Mouse (Mus musculus) testis, adult 2 months (tissue): ENCODE measurements at regions not wholly inside any gene's neighbourhood (a gene's known extent, or its start where the extent isn't known, plus 50 kb on each side); places are given as distances from the start of the nearest gene placed in this dataset.

Experiments used
- H3K27ac ChIP-seq: fragments of 200-500 bp; 2 replicates; pipeline ENCODE4 v1.5.1; 2012; ENCODE audit warnings: low read depth, low read length; ENCODE audit not compliant: control insufficient read depth, insufficient read depth
- H3K27me3 ChIP-seq: fragments of 200-500 bp; 2 replicates; pipeline ENCODE4 v1.6.1; 2012; ENCODE audit warnings: mild to moderate bottlenecking, low read length, moderate library complexity; ENCODE audit not compliant: control insufficient read depth, insufficient read depth
- H3K36me3 ChIP-seq: fragments of 200-500 bp; 2 replicates; pipeline ENCODE4 v1.6.1; 2012; ENCODE audit warnings: mild to moderate bottlenecking, low read length; ENCODE audit not compliant: control insufficient read depth, insufficient read depth
- H3K4me1 ChIP-seq: fragments of 200-500 bp; 2 replicates; pipeline ENCODE4 v1.6.1; 2012; ENCODE audit warnings: low read length; ENCODE audit not compliant: control insufficient read depth, insufficient read depth
- H3K4me3 ChIP-seq: fragments of 200-500 bp; 2 replicates; pipeline ENCODE4 v1.5.1; 2012; ENCODE audit warnings: low read depth, mild to moderate bottlenecking, low read length, moderate library complexity, mixed read lengths; ENCODE audit not compliant: control insufficient read depth
- CTCF ChIP-seq: fragments of 200-500 bp; IDR thresholded peaks from 2 replicates; pipeline ENCODE4 v1.5.1; 2012; ENCODE audit warnings: low read depth, mild to moderate bottlenecking, inconsistent platforms, low read length, moderate library complexity; ENCODE audit not compliant: control insufficient read depth, insufficient read depth, insufficient replicate concordance
- POLR2A ChIP-seq: fragments of 200-500 bp; IDR thresholded peaks from 2 replicates; pipeline ENCODE4 v1.6.1; 2012; ENCODE audit warnings: low read depth, mild to moderate bottlenecking, inconsistent platforms, low read length, moderate library complexity; ENCODE audit not compliant: control insufficient read depth

GRCm38 (mm10) chr17:83035574-83035918 lies 179.5 kb upstream of the Pkdcc start:
- no peak for TF ChIP-seq POLR2A
- no peak for TF ChIP-seq CTCF

DNA sequence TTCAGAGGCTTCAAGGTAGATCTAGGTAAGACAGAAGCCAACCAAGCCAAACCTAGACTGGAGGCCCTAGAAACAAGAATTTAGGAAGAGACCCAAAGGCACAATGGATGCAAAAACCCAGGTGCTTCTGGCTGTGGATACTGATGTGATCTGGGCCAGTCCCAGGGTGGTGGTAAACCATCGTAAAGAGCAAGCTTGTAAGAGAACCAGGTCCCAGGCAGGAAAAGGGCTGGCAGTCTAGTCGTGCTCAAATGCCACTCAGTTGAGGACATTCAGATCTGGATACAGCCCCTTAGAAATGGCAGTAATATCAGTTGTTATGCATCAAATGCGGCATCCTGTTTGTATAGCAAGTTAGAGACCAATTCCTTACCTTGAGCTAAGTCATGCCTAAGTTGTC lies 175.5 kb upstream of the Pkdcc start:
- H3K27me3 ChIP-seq: no peaks in the 10 kb centered on the region
- no peak overlapping the region for H3K27ac ChIP-seq
- H3K36me3 ChIP-seq: no peaks in the 10 kb centered on the region
- TF ChIP-seq CTCF: no peak
- no peak for TF ChIP-seq POLR2A
- peaks cover 9% of the 10 kb centered on the region for H3K4me1 ChIP-seq
- H3K4me3 ChIP-seq: no peak overlapping the region

More at GRCm38 (mm10) chr17:83035574-83035918, 179.5 kb upstream of the Pkdcc start:
- Histone ChIP-seq H3K27ac (no peak overlapping the region), H3K27me3 (no peaks in the 10 kb centered on the region), H3K36me3 (no peaks in the 10 kb centered on the region), H3K4me1 (no peaks in the 10 kb centered on the region), H3K4me3 (no peak overlapping the region)

DNA sequence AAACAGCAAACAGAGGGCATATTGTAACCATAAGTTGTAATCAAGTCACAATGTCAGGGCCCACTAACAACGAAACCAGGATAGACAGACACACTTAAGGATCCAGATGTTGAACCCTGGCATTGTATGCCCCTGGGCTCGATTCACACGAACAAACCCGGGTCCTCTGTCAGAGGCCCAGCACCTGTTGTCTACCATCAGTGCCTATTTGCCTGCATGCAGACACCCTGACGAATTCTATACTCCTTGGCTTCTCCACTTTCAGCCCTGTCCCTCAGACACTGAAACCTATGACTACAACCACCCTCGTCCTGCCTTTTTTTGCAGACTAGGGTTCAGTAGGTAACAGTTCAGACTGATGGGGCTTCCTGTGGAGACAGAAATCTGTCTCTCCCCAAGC lies 170.6 kb upstream of the Pkdcc start:
- Histone ChIP-seq H3K4me3 (no peak overlapping the region), H3K27me3 (no peaks in the 10 kb centered on the region), H3K36me3 (no peaks in the 10 kb centered on the region), H3K4me1 (peaks cover 9% of the 10 kb centered on the region), H3K27ac (no peak overlapping the region)
- TF ChIP-seq POLR2A: no peak
- TF ChIP-seq CTCF: no peak

DNA sequence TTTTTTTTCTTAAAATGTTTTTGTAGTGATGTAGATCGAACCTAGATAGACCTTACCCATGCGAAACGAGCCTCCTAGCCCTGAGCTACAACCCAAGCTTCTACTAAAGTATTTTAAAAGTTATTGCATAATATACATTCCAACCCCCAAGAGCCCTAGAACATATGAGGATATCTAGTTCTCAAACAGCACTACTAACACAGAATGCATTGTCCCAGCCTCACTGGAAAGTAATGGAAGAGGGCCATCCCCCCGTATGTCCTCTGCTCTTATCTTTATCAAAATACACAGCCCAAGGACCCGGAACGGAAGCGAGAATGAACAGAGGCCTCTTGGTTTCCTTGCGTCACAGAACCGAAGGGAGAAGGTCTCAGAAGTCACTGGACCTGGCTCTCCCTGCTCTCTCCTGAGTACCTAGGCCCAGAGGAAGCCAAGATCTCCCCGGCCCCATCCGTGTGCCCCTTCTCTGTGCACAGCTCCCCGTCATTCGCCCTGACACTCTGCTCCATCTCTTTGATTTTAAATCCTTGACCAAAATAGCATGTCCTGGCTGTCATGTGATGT lies 165.0 kb upstream of the Pkdcc start:
- Histone ChIP-seq H3K27me3 (no peaks in the 10 kb centered on the region), H3K4me3 (no peak overlapping the region), H3K27ac (peak overlapping the region; percentile 78), H3K36me3 (no peaks in the 10 kb centered on the region), H3K4me1 (peaks cover 2% of the 10 kb centered on the region; the same call in 1 of the 2 replicates)
- no peak for TF ChIP-seq CTCF
- TF ChIP-seq POLR2A: no peak

GRCm38 (mm10) chr17:83050591-83051197 lies 164.4 kb upstream of the Pkdcc start:
- Histone ChIP-seq H3K36me3 (no peaks in the 10 kb centered on the region), H3K27ac (peak overlapping the region; percentile 23; the same call in 1 of the 2 replicates), H3K4me1 (peaks cover 2% of the 10 kb centered on the region; the same call in 1 of the 2 replicates), H3K27me3 (no peaks in the 10 kb centered on the region), H3K4me3 (no peak overlapping the region)
- TF ChIP-seq POLR2A (no peak), CTCF (no peak)

- no peaks in the 10 kb centered on the region for H3K27me3 ChIP-seq
- H3K4me3 ChIP-seq: no peak overlapping the region
- no peak overlapping the region for H3K27ac ChIP-seq
- peaks cover 2% of the 10 kb centered on the region; the same call in 1 of the 2 replicates for H3K4me1 ChIP-seq
- no peak for TF ChIP-seq CTCF
- no peak for TF ChIP-seq POLR2A
- no peaks in the 10 kb centered on the region for H3K36me3 ChIP-seq
These were observed 162.4 kb upstream of the Pkdcc start for GRCm38 (mm10) chr17:83052613-83053140.

DNA sequence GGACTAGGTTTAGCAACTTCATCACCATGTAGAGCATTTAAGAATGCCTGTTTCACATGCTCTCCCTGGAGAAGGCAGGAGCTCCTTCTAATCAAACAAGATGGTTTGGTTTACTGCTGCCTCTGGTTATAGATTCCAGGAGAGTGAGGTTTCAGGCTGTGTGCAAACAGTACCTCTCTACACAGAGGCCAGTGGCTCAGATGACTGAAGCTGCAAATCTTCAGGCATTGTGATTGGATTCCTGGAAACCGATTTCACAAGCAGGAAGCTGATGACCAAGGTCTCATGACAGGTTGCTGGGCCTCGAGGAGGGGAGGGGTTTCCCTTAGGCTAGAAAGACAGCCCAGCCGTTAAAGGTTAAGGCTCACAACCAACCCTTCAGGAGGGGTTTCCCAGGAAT lies 157.3 kb upstream of the Pkdcc start:
- no peaks in the 10 kb centered on the region for H3K27me3 ChIP-seq
- no peak overlapping the region for H3K27ac ChIP-seq
- no peak overlapping the region for H3K4me3 ChIP-seq
- no peaks in the 10 kb centered on the region for H3K36me3 ChIP-seq
- TF ChIP-seq POLR2A (no peak), CTCF (no peak)
- H3K4me1 ChIP-seq: no peaks in the 10 kb centered on the region

- Histone ChIP-seq H3K27me3 (no peaks in the 10 kb centered on the region), H3K4me1 (no peaks in the 10 kb centered on the region), H3K27ac (no peak overlapping the region), H3K4me3 (no peak overlapping the region), H3K36me3 (no peaks in the 10 kb centered on the region)
- TF ChIP-seq POLR2A (no peak), CTCF (no peak)
These were observed 153.2 kb upstream of the Pkdcc start for GRCm38 (mm10) chr17:83061843-83062242.
